Mouse (Mus musculus) urinary bladder, adult 18-20 months (tissue): ENCODE data around the gene Cacng2.

Source experiments
- DNase-seq, 2 experiments: peaks; one replicate each; pipeline ENCODE4 v3.0.0; 2022; ENCODE audit warnings: low spot score in 2 of 2, mixed read lengths in 2 of 2

The Cacng2 gene

GRCm38 (mm10) chr15:78082149-78082548, 37.7 kb downstream of the Cacng2 start:
- no peak for DNase-seq

GRCm38 (mm10) chr15:78081384-78081783, 38.4 kb downstream of the Cacng2 start:
- DNase-seq: no peak

DNA sequence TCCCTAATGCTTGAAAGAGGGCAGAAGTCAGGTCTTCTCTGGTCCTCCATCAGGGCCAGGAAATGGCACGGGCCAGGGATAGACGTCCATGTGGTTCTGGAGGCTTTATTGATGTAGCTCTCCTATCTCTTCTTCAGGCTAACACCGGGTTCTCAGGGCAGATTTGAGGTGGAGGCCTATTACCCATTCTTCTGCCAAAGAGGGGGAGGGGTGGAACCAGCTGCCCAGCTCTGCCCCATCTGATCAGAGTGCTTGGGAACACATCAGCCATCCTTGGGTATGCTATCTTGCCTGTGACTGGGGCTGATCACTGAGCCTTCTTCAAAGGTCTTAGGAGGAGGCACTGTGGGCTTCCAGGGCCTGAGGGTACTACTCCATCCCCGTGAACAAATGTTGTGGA, 39.5 kb downstream of the Cacng2 start:
- no peak for DNase-seq

GRCm38 (mm10) chr15:78078776-78079628, 40.8 kb downstream of the Cacng2 start:
- DNase-seq: no peak

GRCm38 (mm10) chr15:78078206-78078605, 41.6 kb downstream of the Cacng2 start:
- DNase-seq: no peak

GRCm38 (mm10) chr15:78075921-78076320, 43.9 kb downstream of the Cacng2 start:
- no peak for DNase-seq

GRCm38 (mm10) chr15:78073109-78073508, 46.7 kb downstream of the Cacng2 start:
- no peak for DNase-seq

DNA sequence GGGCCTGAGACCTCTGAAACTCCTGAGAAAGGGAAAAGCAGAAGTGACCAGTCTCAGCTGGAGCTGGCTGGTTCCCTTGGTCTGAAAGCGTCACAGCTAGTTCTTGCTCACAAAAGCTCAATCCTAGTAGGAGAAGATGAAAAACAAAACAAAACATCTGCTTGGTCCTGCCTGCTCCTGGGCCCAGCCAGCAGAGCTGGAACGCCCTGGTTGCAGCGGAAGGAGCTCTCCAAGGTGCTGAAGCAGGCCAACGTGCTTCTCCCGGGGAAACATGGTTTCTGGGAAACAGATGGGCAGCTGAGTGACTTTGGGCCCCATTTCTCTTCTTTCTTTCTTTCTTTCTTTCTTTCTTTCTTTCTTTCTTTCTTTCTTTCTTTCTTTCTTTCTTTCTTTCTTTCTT, 53.4 kb downstream of the Cacng2 start:
- DNase-seq: peak; percentile 26 to 45

- DNase-seq: no peak
These were observed 54.3 kb downstream of the Cacng2 start for GRCm38 (mm10) chr15:78065541-78065940.

- no peak for DNase-seq
These were observed 55.5 kb downstream of the Cacng2 start for GRCm38 (mm10) chr15:78064340-78064739.

DNA sequence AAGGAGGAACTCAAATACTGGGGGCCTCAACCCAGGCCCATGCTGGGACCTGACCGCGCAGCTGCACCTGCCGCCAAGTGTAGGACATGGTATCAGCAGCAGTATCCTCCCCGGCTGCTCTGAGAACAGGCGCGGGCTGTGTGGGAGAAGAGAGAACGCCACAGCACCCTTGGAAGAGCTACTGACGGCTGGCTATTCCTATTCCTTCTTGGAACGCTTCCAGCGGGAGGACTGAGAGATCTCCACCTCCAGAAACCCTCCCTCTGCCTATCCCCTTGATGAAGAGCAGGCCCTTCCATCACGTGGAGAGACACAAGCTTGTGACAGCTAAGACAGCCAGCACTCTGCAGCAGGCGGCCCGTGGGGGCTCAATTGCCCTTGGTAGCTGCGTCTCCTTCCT, 57.4 kb downstream of the Cacng2 start:
- DNase-seq: no peak

DNA sequence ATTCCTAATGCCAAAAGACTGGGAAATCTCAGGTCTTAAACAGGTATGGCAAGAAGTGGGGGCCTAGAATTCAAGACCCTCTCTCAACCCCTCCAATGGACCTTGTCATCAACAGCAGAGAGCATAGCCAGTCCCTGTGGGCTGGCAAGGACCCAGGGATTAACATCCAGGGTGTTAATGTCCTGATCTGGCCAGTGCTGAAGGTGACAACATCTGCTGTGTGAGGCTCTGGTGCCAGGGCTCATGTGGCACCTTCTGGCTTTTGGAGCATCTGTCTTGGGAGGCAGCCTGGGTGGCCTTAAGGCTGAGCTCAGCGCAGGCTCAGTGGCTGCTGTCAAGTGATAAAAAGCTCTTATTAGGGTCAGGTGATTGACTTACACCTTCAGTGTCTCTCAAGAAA, 62.9 kb downstream of the Cacng2 start:
- DNase-seq: no peak

- no peak for DNase-seq
These were observed 69.1 kb downstream of the Cacng2 start for GRCm38 (mm10) chr15:78050682-78051081.

DNA sequence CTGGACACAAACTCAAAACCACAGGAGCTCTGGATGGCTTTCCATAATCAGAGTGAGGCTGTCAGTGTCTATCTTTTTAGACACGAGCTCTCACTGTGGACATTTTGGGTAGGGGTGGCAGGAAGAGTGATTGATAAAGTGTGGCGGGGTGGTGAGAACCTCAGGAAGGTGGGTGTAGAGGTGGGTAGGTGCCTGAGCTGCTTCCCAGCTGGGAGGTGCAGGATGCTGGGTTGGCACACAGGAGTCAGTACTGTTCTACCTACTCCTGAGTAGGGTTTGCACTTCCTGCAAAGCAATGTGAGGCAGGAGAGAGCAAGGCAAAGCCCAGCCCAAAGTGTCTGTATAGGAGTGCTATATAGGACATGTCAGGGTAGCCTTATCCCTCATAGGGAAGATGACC, 69.9 kb downstream of the Cacng2 start:
- no peak for DNase-seq

GRCm38 (mm10) chr15:78045842-78046241, 74.0 kb downstream of the Cacng2 start:
- no peak for DNase-seq

GRCm38 (mm10) chr15:78045314-78045713, 74.5 kb downstream of the Cacng2 start:
- no peak for DNase-seq

DNA sequence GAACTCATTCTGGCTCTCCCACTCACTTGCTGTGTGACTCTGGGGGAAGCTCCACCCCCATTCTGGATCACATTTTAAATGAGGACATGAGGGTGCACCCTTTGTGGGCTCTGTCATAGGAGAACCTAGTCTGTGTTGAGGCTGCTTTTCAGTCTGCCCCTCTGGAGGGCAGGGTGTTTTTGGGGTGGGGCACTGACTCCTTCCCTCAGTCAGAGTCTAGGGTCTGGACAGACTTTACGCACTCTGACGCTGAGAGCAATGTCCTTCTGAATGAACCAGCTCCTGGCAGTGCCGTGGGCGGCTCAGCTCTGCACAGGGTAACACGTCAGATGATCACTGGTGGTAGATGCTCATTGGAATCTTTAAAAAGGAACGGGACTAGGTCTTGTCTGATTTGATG, 75.0 kb downstream of the Cacng2 start:
- no peak for DNase-seq

DNA sequence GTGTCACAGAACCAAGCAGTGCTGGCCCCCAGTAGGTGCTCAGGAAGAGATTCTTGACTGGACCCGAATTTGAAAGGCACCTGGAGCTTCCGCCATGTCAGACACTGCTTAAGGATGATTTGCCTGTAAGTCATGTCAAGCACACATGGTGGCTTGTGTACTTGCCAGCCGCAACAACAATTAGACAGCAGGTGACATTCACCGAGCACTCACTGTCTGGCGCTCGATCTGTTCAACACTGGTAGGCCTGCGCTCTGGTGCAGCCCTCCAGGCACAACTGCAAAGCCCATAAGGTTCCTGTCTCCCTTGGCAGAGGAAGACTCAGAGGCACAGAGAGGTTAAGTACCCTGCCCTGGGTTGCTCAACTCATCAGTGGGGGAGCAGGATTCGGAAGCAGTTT, 77.1 kb downstream of the Cacng2 start:
- no peak for DNase-seq

DNA sequence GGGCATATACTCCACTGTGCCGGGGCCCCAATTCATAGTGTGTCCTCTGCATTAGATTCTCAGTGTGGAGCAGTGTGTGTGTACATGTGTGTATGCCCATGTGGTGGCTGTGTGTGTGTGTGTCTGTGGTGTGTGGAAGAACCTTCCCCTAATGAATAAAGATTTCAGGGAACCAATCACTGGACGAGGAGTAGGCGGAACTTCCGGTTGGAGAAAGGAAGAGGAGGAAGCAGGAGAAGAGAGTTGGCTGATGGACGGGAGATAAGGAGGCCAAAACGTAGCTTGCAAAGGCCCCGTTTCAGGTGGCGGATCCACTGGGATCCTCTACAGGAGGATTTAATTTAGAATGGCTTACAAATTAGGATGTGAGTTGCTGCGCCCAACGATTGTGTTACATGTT, 82.2 kb downstream of the Cacng2 start:
- no peak for DNase-seq

DNA sequence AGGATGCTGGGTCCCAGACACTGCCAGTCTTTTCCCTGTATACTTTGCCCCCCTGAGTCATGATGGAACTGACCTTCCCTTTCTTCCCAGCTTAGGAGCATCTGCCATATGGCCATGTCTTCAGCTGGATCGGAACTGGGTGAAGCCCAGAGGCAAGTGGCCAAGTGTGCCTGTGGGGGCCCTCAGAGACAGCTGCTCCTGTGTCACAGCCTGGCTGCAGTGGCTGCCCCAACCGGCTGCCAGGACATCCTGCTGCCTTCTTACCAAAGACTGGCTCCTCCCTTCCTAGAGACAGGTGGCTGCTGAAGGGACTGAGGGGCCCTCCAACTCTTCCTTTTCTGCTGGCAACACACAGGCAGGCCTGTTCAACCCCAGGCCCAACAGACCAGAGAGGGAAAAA, 83.2 kb downstream of the Cacng2 start:
- no peak for DNase-seq

DNA sequence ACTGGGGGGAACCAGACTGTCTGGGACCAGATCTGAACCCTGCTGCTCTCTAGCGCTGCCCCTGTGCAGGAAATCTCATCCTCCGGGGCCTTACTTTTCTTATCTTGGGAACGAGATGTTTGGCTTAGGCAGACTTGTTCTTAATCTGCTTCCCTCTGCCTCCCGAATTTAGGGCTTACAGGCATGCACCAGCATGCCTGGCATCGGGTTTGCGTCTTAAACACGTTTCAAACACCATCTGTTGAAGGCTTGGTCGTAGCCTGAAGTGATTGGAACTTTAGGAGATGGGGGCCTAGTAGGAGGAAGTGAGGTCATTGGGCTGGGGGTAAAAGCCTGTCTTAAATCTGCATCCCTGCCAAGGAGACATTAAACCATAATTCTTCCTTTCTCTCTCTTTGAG, 89.9 kb downstream of the Cacng2 start:
- no peak for DNase-seq

DNA sequence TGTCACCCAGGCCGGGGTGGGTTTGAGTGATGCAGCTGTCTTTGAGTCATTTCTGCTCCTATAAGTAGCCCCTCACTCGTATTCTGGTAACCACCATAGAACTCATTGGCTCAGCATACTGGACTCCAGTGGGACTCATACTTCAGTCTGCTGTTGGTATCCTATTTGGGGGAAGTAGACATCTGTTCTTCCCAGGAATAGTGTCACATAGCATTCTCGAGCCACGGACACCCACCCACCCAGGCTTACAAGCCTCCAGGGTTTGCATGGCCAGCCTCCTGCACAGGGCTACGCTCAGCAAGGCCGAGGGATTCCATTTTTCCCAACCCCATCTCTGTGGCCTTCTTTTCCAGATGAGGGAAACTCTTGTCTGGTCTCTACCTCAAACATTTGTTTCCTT, 93.3 kb downstream of the Cacng2 start:
- DNase-seq: no peak

- DNase-seq: no peak
These were observed 95.6 kb downstream of the Cacng2 start for GRCm38 (mm10) chr15:78024211-78024610.

DNA sequence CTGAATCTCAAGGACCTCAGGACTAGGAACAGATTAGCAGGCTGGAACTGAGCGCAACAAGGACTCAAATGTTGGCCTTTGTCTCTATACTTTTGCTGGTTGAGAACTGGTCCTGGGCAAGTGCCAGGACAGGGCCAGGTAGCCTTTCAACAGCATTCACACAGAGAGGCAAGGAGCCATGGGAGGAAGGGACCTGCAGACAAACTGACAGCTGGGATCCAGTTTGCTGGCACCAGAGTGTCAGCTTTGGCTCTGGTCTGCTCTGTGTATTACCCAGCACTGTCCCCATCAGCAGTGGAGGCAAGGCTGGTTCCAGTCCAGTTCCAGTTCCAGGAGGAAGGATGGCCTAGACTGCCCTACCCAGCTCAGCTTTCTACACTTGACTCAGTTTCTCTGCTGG, 105.8 kb downstream of the Cacng2 start:
- DNase-seq: no peak
